8 mouse cellular contexts compared by ENCODE assay signal in the genomic region with DNA sequence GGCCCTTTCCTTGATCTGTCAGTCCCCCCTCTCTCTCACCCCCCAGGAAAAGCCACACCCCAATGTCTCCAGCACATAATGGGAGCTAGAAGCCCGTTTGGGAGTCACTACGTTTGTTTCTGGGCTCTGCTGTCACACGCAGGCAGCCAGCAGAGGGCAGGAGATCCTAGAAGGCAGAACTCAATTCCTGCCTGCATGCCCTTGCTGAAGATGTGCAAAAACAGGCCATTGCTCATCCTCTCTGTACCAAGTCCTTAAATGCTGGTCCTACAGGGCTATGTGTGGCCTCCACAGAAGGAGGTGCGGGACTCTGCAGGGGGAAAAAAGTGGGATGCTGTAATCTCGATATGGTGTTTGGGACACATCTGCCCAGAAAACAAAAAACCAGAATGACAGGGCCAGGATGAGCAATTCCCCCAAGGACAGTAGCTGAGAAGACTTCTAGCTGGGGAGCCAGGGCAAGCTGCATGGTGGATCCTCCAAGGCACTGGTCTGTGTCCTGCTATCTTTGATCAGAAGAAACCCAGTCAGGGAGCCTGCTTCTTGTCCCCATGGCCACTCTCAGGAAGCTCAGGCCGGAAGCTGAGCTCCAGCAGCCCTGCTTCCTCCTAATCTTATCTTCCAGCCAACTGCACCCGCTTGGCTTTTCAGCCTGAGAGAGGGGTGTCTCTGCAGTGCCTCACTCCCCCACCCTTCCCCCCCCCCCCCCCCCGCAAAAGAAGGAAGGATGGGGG. TPM values are rescaled to one million over a fixed set of nuclear protein-coding genes. Genes with fewer than 3 reads are reported as not detected.
DNase-seq lines count a peak whose midpoint lies in the region; ATAC-seq lines count a peak whose summit lies in the region.

No protein-coding gene starts in this region.

- H3K36me3 ChIP-seq in heart, embryonic 14.5 days (ENCODE audit: control insufficient read depth, insufficient read depth, low read length) = no peaks in the 10 kb centered on the region
- no peaks in the 10 kb centered on the region for H3K36me3 ChIP-seq in liver, embryonic 16.5 days (ENCODE audit: control insufficient read depth, insufficient read depth)
- H3K36me3 ChIP-seq in neural tube, embryonic 12.5 days = no peaks in the 10 kb centered on the region; the same call in 1 of the 2 replicates

- peaks cover 23% of the 10 kb centered on the region in 2 experiments for H3K4me1 ChIP-seq in heart, embryonic 14.5 days (ENCODE audit: control insufficient read depth in 2 of 2, insufficient read depth in 2 of 2, low read length in 2 of 2)
- peaks cover 52% of the 10 kb centered on the region for H3K4me1 ChIP-seq in liver, embryonic 16.5 days (ENCODE audit: control insufficient read depth, low read depth, low read length)
- H3K4me1 ChIP-seq in neural tube, embryonic 12.5 days = peaks cover 38% of the 10 kb centered on the region

- H3K9me3 ChIP-seq in heart, embryonic 14.5 days (ENCODE audit: control insufficient read depth, low read length) = no peaks in the 10 kb centered on the region
- no peaks in the 10 kb centered on the region for H3K9me3 ChIP-seq in liver, embryonic 16.5 days (replicated peaks; ENCODE audit: control insufficient read depth, low read length)
- H3K9me3 ChIP-seq in neural tube, embryonic 12.5 days = no peaks in the 10 kb centered on the region

- no peak overlapping the region for H3K4me3 ChIP-seq in heart, embryonic 14.5 days (ENCODE audit: control insufficient read depth in 1 of 2, insufficient read depth in 1 of 2, low read depth in 1 of 2, low read length in 2 of 2)
- no peak overlapping the region for H3K4me3 ChIP-seq in liver, embryonic 16.5 days (ENCODE audit: low read depth, low read length)
- H3K4me3 ChIP-seq in neural tube, embryonic 12.5 days = no peak overlapping the region

- H3K4me2 ChIP-seq in heart, embryonic 14.5 days (ENCODE audit: low read length) = no peak overlapping the region
- no peak overlapping the region for H3K4me2 ChIP-seq in liver, embryonic 16.5 days (ENCODE audit: low read depth, low read length)
- no peak overlapping the region for H3K4me2 ChIP-seq in neural tube, embryonic 12.5 days (replicated peaks)

- ATAC-seq in erythroblast, adult 5-6 weeks (replicated peaks; ENCODE audit: low FRiP score, poor library complexity, severe bottlenecking) = peak; percentile 54
- ATAC-seq in heart, embryonic 14.5 days (ENCODE audit: insufficient number of reproducible peaks, insufficient read depth, low FRiP score, low read depth) = peak; percentile 73
- peak; percentile 54 for ATAC-seq in liver, embryonic 16.5 days (ENCODE audit: low read depth)
- peak; percentile 31; the same call in 1 of the 2 replicates for ATAC-seq in neural tube, embryonic 12.5 days (ENCODE audit: low FRiP score, low read depth)

- H3K27me3 ChIP-seq in heart, embryonic 14.5 days (ENCODE audit: control insufficient read depth, insufficient read depth, low read length) = no peaks in the 10 kb centered on the region
- H3K27me3 ChIP-seq in liver, embryonic 16.5 days (ENCODE audit: control insufficient read depth, insufficient read depth, low read depth, low read length) = no peaks in the 10 kb centered on the region
- no peaks in the 10 kb centered on the region for H3K27me3 ChIP-seq in neural tube, embryonic 12.5 days (replicated peaks)

- H3K9ac ChIP-seq in heart, embryonic 14.5 days (ENCODE audit: low read length) = no peak overlapping the region
- H3K9ac ChIP-seq in liver, embryonic 16.5 days (ENCODE audit: low read depth, low read length) = no peak overlapping the region
- no peak overlapping the region for H3K9ac ChIP-seq in neural tube, embryonic 12.5 days

- 10% methylated on average over 7 of the region's 8 CpGs for WGBS in heart, embryonic 14.5 days
- WGBS in liver, embryonic 16.5 days (ENCODE audit: insufficient replicate concordance) = 11% methylated on average over 7 of the region's 8 CpGs
- WGBS in neural tube, embryonic 12.5 days = 27% methylated on average over 7 of the region's 8 CpGs

- peak; percentile 73 for DNase-seq in CD4-positive, CD25-positive, alpha-beta regulatory T cell, adult 2 months (ENCODE audit: low read depth, low spot score)
- DNase-seq in adipocyte (ENCODE audit: low spot score) = peak; percentile 73
- peak; percentile 77 to 85 for DNase-seq in kidney, postnatal 25 days
- peak; percentile 64 for DNase-seq in thymus, postnatal 0 days (ENCODE audit: low spot score)

- peak overlapping the region; percentile 15 to 48; a peak in 2 of 4 replicates for H3K27ac ChIP-seq in heart, embryonic 14.5 days (replicated peaks in 1 of 2; ENCODE audit: control insufficient read depth in 1 of 2, insufficient read depth in 1 of 2, low read depth in 2 of 2, low read length in 2 of 2)
- peak overlapping the region; percentile 56; the same call in 1 of the 2 replicates for H3K27ac ChIP-seq in liver, embryonic 16.5 days (ENCODE audit: low read length)
- H3K27ac ChIP-seq in neural tube, embryonic 12.5 days = no peak overlapping the region

RNA-seq across cellular contexts. Expression of a gene that starts 10.4 kb away (rescaled TPM):
- 4.8 and 5.0 TPM in 2 replicates for total RNA-seq in erythroblast, adult 5-6 weeks (2015; ENCODE audit: low replicate concordance)
- 11.2 and 20.9 TPM in 2 replicates for total RNA-seq in erythroblast, adult 5-6 weeks (2017; ENCODE audit: low replicate concordance)
- 0.09 TPM in 2 replicates for polyA plus RNA-seq in heart, embryonic 14.5 days (2014; fragmentation: Nextera tagmentation; extraction: Ambion mirVana)
- 0.53 and 0.76 TPM in 2 replicates for polyA plus RNA-seq in liver, embryonic 16.5 days (2015; fragmentation: Nextera tagmentation; extraction: Ambion mirVana)
- 0.45 and 0.68 TPM in 2 replicates for polyA plus RNA-seq in neural tube, embryonic 12.5 days (2016; fragmentation: Nextera tagmentation; extraction: Ambion mirVana)
- polyA plus RNA-seq in thymus, postnatal 0 days (2015; fragmentation: Nextera tagmentation; extraction: Ambion mirVana) = 0.55 and 0.70 TPM in 2 replicates

RNA-seq across cellular contexts. Expression of a gene that starts 22.4 kb away (rescaled TPM):
- 18.0 and 21.7 TPM in 2 replicates for total RNA-seq in erythroblast, adult 5-6 weeks (2015; ENCODE audit: low replicate concordance)
- total RNA-seq in erythroblast, adult 5-6 weeks (2017; ENCODE audit: low replicate concordance) = 20.1 and 31.3 TPM in 2 replicates
- polyA plus RNA-seq in heart, embryonic 14.5 days (2014; fragmentation: Nextera tagmentation; extraction: Ambion mirVana) = 1.8 and 2.5 TPM in 2 replicates
- polyA plus RNA-seq in liver, embryonic 16.5 days (2015; fragmentation: Nextera tagmentation; extraction: Ambion mirVana) = 13.0 and 14.1 TPM in 2 replicates
- 13.9 and 16.0 TPM in 2 replicates for polyA plus RNA-seq in neural tube, embryonic 12.5 days (2016; fragmentation: Nextera tagmentation; extraction: Ambion mirVana)
- 8.4 and 11.1 TPM in 2 replicates for polyA plus RNA-seq in thymus, postnatal 0 days (2015; fragmentation: Nextera tagmentation; extraction: Ambion mirVana)

RNA-seq across cellular contexts. Expression of a gene that starts 36.4 kb away (rescaled TPM):
- 4.4 and 12.7 TPM in 2 replicates for total RNA-seq in erythroblast, adult 5-6 weeks (2015; ENCODE audit: low replicate concordance)
- 2.8 and 7.0 TPM in 2 replicates for total RNA-seq in erythroblast, adult 5-6 weeks (2017; ENCODE audit: low replicate concordance)
- 5.3 and 7.6 TPM in 2 replicates for polyA plus RNA-seq in heart, embryonic 14.5 days (2014; fragmentation: Nextera tagmentation; extraction: Ambion mirVana)
- 9.3 and 12.1 TPM in 2 replicates for polyA plus RNA-seq in liver, embryonic 16.5 days (2015; fragmentation: Nextera tagmentation; extraction: Ambion mirVana)
- polyA plus RNA-seq in neural tube, embryonic 12.5 days (2016; fragmentation: Nextera tagmentation; extraction: Ambion mirVana) = 15.1 and 15.8 TPM in 2 replicates
- polyA plus RNA-seq in thymus, postnatal 0 days (2015; fragmentation: Nextera tagmentation; extraction: Ambion mirVana) = 2.6 and 2.8 TPM in 2 replicates

RNA-seq across cellular contexts. Expression of a gene that starts 43.6 kb away (rescaled TPM):
- total RNA-seq in erythroblast, adult 5-6 weeks (2015; ENCODE audit: low replicate concordance) = not detected in 2 replicates
- not detected in 2 replicates for total RNA-seq in erythroblast, adult 5-6 weeks (2017; ENCODE audit: low replicate concordance)
- polyA plus RNA-seq in heart, embryonic 14.5 days (2014; fragmentation: Nextera tagmentation; extraction: Ambion mirVana) = 0.11 and 0.19 TPM in 2 replicates
- polyA plus RNA-seq in liver, embryonic 16.5 days (2015; fragmentation: Nextera tagmentation; extraction: Ambion mirVana) = 0.04 and 0.06 TPM in 2 replicates
- 0.08 and 0.18 TPM in 2 replicates for polyA plus RNA-seq in neural tube, embryonic 12.5 days (2016; fragmentation: Nextera tagmentation; extraction: Ambion mirVana)
- 0.22 and 0.24 TPM in 2 replicates for polyA plus RNA-seq in thymus, postnatal 0 days (2015; fragmentation: Nextera tagmentation; extraction: Ambion mirVana)
